Mouse (Mus musculus) thymus, adult 2 months (tissue): ENCODE measurements around the gene Ebf1. TPM values are rescaled to one million over a fixed set of nuclear protein-coding genes. Genes with fewer than 3 reads are reported as not detected.

ENCODE experiments used
- DNase-seq: peaks from one replicate; pipeline ENCODE4 v3.0.0; 2021
- H3K27ac ChIP-seq: fragments of 200-500 bp; 2 replicates; pipeline ENCODE4 v1.5.1; 2012; ENCODE audit warnings: low read length, control low read depth; ENCODE audit not compliant: control insufficient read depth, insufficient read depth
- H3K27me3 ChIP-seq: fragments of 200-500 bp; 2 replicates; pipeline ENCODE4 v1.6.1; 2012; ENCODE audit warnings: mild to moderate bottlenecking, low read length, moderate library complexity, mixed read lengths; ENCODE audit not compliant: control insufficient read depth, insufficient read depth
- H3K36me3 ChIP-seq: fragments of 200-500 bp; 2 replicates; pipeline ENCODE4 v1.6.1; 2012; ENCODE audit warnings: mild to moderate bottlenecking, low read length, moderate library complexity; ENCODE audit not compliant: control insufficient read depth, insufficient read depth
- H3K4me1 ChIP-seq: fragments of 200-500 bp; replicated peaks from 2 replicates; pipeline ENCODE4 v1.6.1; 2012; ENCODE audit warnings: low read length; ENCODE audit not compliant: control insufficient read depth, insufficient read depth
- H3K4me3 ChIP-seq: fragments of 200-500 bp; 2 replicates; pipeline ENCODE4 v1.5.1; 2012; ENCODE audit warnings: mild to moderate bottlenecking, low read length, control low read depth, moderate library complexity; ENCODE audit not compliant: control insufficient read depth, insufficient read depth
- CTCF ChIP-seq: fragments of 200-500 bp; IDR thresholded peaks from 2 replicates; pipeline ENCODE4 v1.5.1; 2012; ENCODE audit warnings: mild to moderate bottlenecking, control low read depth, low read length, moderate library complexity, borderline replicate concordance; ENCODE audit not compliant: control insufficient read depth, poor library complexity, insufficient read depth; ENCODE audit errors: extremely low read depth
- POLR2A ChIP-seq: fragments of 200-500 bp; IDR thresholded peaks from 2 replicates; pipeline ENCODE4 v1.6.1; 2012; ENCODE audit warnings: mild to moderate bottlenecking, low read length, control low read depth, moderate library complexity; ENCODE audit not compliant: control insufficient read depth, poor library complexity, insufficient read depth; ENCODE audit errors: extremely low read depth
- WGBS: fragments of 180-500 bp; shearing (Covaris S2); methylation state at CpG from one replicate; pipeline ENCODE4 v1.1.7; 2018; 5-methylcytosine and 5-hydroxymethylcytosine counted together
- polyA plus RNA-seq: library from polyadenylated mRNA; depleted of rRNA; stranded (reverse); fragments of >200 nt; gene quantifications from 2 replicates; pipeline ENCODE4 v1.2.3, GENCODE M21; 2012

Gene Ebf1
- polyA plus RNA-seq, 1 experiment = 4.4 TPM

DNA sequence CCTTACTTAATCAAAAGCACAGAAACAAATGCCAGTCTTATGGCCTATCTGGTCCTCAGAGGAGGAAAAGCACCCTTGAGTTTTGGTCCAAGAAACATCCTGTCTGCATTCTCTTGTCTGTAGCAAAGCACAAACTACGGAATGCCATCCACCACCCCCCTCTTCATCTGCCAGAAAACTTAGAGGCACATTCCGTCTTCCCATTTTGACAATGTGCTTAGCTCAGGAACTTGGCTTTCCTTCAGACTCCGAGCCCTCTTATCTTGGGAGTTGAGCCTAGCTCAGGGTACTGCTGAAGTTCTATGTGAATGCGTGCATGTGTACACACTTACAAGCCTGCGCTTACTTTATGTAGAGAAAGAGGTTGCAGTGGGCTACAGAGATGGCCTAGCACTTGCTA lies 362.3 kb downstream of the Ebf1 start:
- Histone ChIP-seq H3K27ac (no peak overlapping the region), H3K27me3 (no peaks in the 10 kb centered on the region), H3K36me3 (no peaks in the 10 kb centered on the region), H3K4me1 (no peaks in the 10 kb centered on the region), H3K4me3 (no peak overlapping the region)
- WGBS = 95% methylated on average over 5 of the region's 5 CpGs
- no peak for DNase-seq
- TF ChIP-seq POLR2A = no peak
- TF ChIP-seq CTCF = no peak

DNA sequence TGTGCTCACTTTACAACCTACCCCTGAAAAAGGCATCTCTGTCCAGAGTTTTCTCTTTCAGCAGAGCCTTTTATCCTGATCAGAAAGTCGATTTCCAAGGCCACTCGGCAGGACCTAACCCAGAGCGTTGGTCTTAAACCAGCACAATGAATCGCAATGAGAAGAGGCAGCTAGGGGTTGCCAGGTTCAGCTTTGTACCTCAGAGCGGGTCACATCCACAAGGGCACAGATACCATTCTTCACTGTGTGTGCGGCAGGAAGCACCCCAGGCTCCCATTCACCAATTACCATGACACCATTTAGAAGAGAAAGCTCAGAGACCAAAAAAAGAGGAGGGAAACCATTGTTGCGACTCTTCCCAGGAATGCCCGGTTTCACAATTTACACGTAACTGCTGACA lies 365.1 kb downstream of the Ebf1 start:
- Histone ChIP-seq H3K4me1 (no peaks in the 10 kb centered on the region), H3K27ac (no peak overlapping the region), H3K36me3 (no peaks in the 10 kb centered on the region), H3K4me3 (no peak overlapping the region), H3K27me3 (no peaks in the 10 kb centered on the region)
- DNase-seq = no peak
- TF ChIP-seq POLR2A (no peak), CTCF (no peak)
- 87% methylated on average over 9 of the region's 9 CpGs for WGBS

DNA sequence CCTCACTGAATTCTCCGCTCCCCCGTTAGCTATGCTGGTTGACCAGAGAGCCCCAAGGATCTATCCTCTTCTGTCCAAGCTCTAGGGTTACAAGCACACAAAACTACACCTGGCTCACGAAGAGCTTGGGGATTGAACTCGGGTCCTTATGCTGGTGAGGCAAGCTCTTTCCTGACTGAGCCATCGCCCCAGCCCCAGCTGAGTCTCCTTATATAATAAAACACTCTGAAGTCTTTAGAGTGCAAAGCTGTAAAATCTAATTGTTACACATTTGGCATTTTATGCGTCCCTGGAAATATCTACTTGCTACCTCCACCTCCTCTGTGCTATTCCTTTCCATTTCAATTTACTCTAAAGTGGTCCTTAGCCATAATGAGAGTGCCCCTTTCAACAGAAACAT lies 366.8 kb downstream of the Ebf1 start:
- no peak for DNase-seq
- H3K4me3 ChIP-seq = no peak overlapping the region

DNA sequence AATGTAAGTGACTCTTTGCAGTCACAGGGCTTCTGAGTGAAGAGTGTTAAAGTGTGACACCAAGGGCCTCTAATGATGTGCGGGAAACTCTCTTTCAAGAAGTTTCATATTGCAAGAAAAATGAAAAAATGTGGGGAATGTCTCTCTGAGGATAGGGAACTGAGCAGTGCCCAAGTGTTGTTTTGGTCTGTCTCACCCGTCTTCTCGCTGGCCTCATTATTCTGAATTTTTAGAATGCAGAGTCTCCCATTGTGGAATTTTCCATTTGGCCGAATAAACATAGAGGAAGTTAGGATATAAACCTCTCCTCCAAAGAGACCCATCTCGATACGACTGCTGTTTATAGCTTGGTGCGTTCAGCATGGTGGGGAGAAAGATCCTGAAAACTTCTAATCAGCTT lies 367.3 kb downstream of the Ebf1 start:
- H3K36me3 ChIP-seq = no peaks in the 10 kb centered on the region
- no peaks in the 10 kb centered on the region for H3K4me1 ChIP-seq
- H3K27ac ChIP-seq = no peak overlapping the region
- no peak overlapping the region for H3K4me3 ChIP-seq
- WGBS = 90% methylated on average over 7 of the region's 7 CpGs
- no peak for DNase-seq
- TF ChIP-seq POLR2A (no peak), CTCF (no peak)
- no peaks in the 10 kb centered on the region for H3K27me3 ChIP-seq

More for the DNA sequence above, 366.8 kb downstream of the Ebf1 start:
- H3K27ac ChIP-seq = no peak overlapping the region
- H3K27me3 ChIP-seq = no peaks in the 10 kb centered on the region
- no peaks in the 10 kb centered on the region for H3K4me1 ChIP-seq
- 94% methylated on average over 6 of the region's 6 CpGs for WGBS
- TF ChIP-seq POLR2A (no peak), CTCF (no peak)
- H3K36me3 ChIP-seq = no peaks in the 10 kb centered on the region

DNA sequence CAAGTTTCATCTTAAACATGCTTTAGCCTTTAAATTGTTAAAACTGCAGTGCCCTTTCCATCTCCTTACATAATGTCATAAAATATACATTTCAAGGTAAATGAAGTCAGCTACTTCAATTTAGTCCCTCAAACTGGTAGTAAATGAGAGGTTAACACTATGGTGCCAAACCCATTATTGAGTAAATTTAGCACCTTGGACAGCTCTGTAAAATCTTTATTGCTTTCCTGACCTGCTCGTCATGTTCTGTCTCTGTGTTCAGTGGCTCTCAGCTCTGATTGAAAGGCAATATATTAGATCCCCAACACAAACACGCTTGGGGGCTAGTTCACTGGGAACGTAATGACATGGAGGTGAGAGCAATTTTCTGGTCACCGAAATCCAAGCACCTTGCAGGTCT lies 370.7 kb downstream of the Ebf1 start:
- H3K36me3 ChIP-seq = no peaks in the 10 kb centered on the region
- TF ChIP-seq POLR2A (no peak), CTCF (no peak)
- 34% methylated on average over 4 of the region's 4 CpGs for WGBS
- DNase-seq = no peak
- H3K27ac ChIP-seq = no peak overlapping the region
- no peak overlapping the region for H3K4me3 ChIP-seq
- no peaks in the 10 kb centered on the region for H3K4me1 ChIP-seq
- H3K27me3 ChIP-seq = no peaks in the 10 kb centered on the region

DNA sequence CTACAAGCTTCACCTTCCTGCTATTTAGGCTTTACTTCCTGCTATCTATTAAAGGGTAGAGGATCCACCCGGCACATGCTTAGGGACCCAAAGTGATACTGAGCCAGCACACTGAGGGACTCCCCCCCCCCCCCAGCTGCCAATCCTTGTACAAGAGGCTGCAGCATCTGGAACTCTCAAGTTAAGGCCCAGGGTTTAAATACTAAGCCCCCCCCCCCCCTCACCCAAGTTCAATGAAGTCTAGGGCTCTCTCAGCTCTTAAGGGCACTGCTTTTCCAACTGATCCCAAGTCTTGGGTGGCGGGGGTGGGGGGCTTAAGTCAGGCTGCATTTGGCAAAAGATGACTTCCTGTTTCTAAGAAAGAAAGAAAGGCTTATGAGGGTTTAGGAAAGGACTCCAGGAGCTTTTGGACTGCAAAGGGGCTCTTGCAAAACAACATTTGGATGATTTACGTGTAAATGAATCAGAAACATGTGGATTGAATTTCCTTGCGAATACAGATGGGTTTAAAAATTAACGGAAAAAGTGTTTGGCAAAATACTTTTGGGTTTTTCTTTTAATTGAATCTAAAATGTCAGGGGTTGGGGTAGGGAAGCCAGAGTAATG lies 385.7 kb downstream of the Ebf1 start:
- TF ChIP-seq POLR2A (no peak), CTCF (no peak)
- no peaks in the 10 kb centered on the region for H3K27me3 ChIP-seq
- H3K27ac ChIP-seq = no peak overlapping the region
- H3K4me3 ChIP-seq = no peak overlapping the region
- no peaks in the 10 kb centered on the region for H3K4me1 ChIP-seq
- no peak for DNase-seq
- WGBS = 92% methylated on average over 5 of the region's 5 CpGs
- no peaks in the 10 kb centered on the region for H3K36me3 ChIP-seq
